Mouse (Mus musculus) kidney, adult 2 months (tissue): Measurements from ENCODE around the gene Sox5.

Experiments
- CTCF ChIP-seq: fragments of 200-500 bp; conservative IDR thresholded peaks from 2 replicates; pipeline ENCODE4 v1.5.1; 2011; ENCODE audit warnings: low read depth, mild to moderate bottlenecking, control low read depth, low read length, moderate library complexity, mixed read lengths; ENCODE audit not compliant: insufficient read depth, insufficient read length
- POLR2A ChIP-seq: fragments of 200-500 bp; IDR thresholded peaks from one replicate; pipeline ENCODE4 v1.6.1; 2011; ENCODE audit warnings: low read depth, low read length, control low read depth

GRCm38 (mm10) chr6:144755304-144755703, 26.5 kb downstream of the Sox5 start:
- TF ChIP-seq CTCF (no peak), POLR2A (no peak)
